Mouse (Mus musculus): Measurements from ENCODE around the gene E030018B13Rik.

- TF ChIP-seq CTCF (IDR thresholded peaks at IDR 0.05; ENCODE audit: low read depth, low read length) (no peak), GATA2 (IDR thresholded peaks at IDR 0.05; ENCODE audit: borderline replicate concordance, low read depth, low read length) (no peak)
Observed at GRCm38 (mm10) chr7:63943946-63944345, 27.3 kb downstream of the E030018B13Rik start.
